21 mouse cellular contexts compared by ENCODE assay signal in genomic region chr10:37887961-37888360, GRCm38 (mm10).
DNase-seq lines count a peak whose midpoint lies in the region; ATAC-seq and TF ChIP-seq lines count a peak whose summit lies in the region.
"Had no signal": no experiment of that assay in that cellular context is flagged by ENCODE, and none has a peak within 500 bp of the region (broad histone marks: within the 10 kb centered on the region; RNA-seq: fewer than 3 reads in every experiment).

No protein-coding gene starts in this region.

- no peak for TF ChIP-seq POLR2A in embryonic fibroblast, embryonic 13.5 days (IDR thresholded peaks at IDR 0.05; ENCODE audit: low read depth, low read length)

- H3K4me1 ChIP-seq in kidney, embryonic 16.5 days (ENCODE audit: insufficient read depth, low read length): no peaks in the 10 kb centered on the region
- no peaks in the 10 kb centered on the region for H3K4me1 ChIP-seq in embryonic fibroblast, embryonic 13.5 days (ENCODE audit: control insufficient read depth, insufficient read depth, low read length)
- H3K4me1 ChIP-seq in heart, embryonic 10.5 days: no peaks in the 10 kb centered on the region
- H3K4me1 ChIP-seq: embryonic facial prominence, embryonic 13.5 days; midbrain, embryonic 10.5 days; neural tube, embryonic 13.5 days had no signal

- no peak overlapping the region for H3K27ac ChIP-seq in kidney, embryonic 16.5 days (ENCODE audit: low read length)
- H3K27ac ChIP-seq in embryonic fibroblast, embryonic 13.5 days (ENCODE audit: insufficient read depth, low read length): peak overlapping the region; percentile 52
- no peak overlapping the region for H3K27ac ChIP-seq in heart, embryonic 10.5 days
- H3K27ac ChIP-seq: embryonic facial prominence, embryonic 13.5 days; heart, embryonic 13.5 days; midbrain, embryonic 10.5 days; neural tube, embryonic 13.5 days had no signal

- no peak overlapping the region for H3K9ac ChIP-seq in kidney, embryonic 16.5 days (replicated peaks; ENCODE audit: low read length)
- H3K9ac ChIP-seq: embryonic facial prominence, embryonic 13.5 days; heart, embryonic 13.5 days; liver, postnatal 0 days; neural tube, embryonic 13.5 days had no signal

- 56% methylated on average over 1 of the region's 1 CpGs for WGBS in kidney, embryonic 16.5 days
- WGBS in heart, embryonic 10.5 days: 47% methylated on average over 1 of the region's 1 CpGs

- H3K4me2 ChIP-seq in kidney, embryonic 16.5 days (replicated peaks; ENCODE audit: low read depth, low read length): no peak overlapping the region
- H3K4me2 ChIP-seq: embryonic facial prominence, embryonic 13.5 days; heart, embryonic 13.5 days; neural tube, embryonic 13.5 days had no signal

- no peaks in the 10 kb centered on the region for H3K9me3 ChIP-seq in kidney, embryonic 16.5 days (ENCODE audit: low read length)
- H3K9me3 ChIP-seq in heart, embryonic 10.5 days: no peaks in the 10 kb centered on the region
- H3K9me3 ChIP-seq: embryonic facial prominence, embryonic 13.5 days; heart, embryonic 13.5 days; midbrain, embryonic 10.5 days; neural tube, embryonic 13.5 days had no signal

- no peaks in the 10 kb centered on the region for H3K36me3 ChIP-seq in kidney, embryonic 16.5 days (ENCODE audit: insufficient read depth, low read length)
- no peaks in the 10 kb centered on the region for H3K36me3 ChIP-seq in heart, embryonic 10.5 days
- H3K36me3 ChIP-seq: embryonic facial prominence, embryonic 13.5 days; heart, embryonic 13.5 days; midbrain, embryonic 10.5 days; neural tube, embryonic 13.5 days had no signal

- no peak for TF ChIP-seq CTCF in embryonic fibroblast, embryonic 13.5 days (IDR thresholded peaks at IDR 0.05; ENCODE audit: borderline replicate concordance, insufficient read depth, low read length)

- peak; percentile 3 for DNase-seq in kidney, adult 9 months
- peak; percentile 23 for DNase-seq in gastrocnemius, postnatal 14 days
- DNase-seq in lung, postnatal 25 days (ENCODE audit: low spot score): peak; percentile 34
- no peak for DNase-seq in heart, embryonic 10.5 days (ENCODE audit: low spot score)
- no peak for DNase-seq in thymus, adult 18-20 months
- DNase-seq: adrenal gland, postnatal 14 days; B cell, adult 2 months; cerebellum, adult 11-12 months; cerebellum, postnatal 36 days; heart, postnatal 36 days; layer of hippocampus, postnatal 36 days; liver; liver, postnatal 0 days; right cerebral cortex, postnatal 14 days; thymus, postnatal 4 days had no signal

- intact Hi-C loops in gastrocnemius, postnatal 14 days (cut with DNase I; ENCODE audit: low total_unique reads): no loop called here

- ATAC-seq in kidney, embryonic 16.5 days (ENCODE audit: low FRiP score, low TSS enrichment): no peak
- ATAC-seq: liver, postnatal 0 days had no signal

- H3K4me3 ChIP-seq in kidney, embryonic 16.5 days (ENCODE audit: low read length): no peak overlapping the region
- no peak overlapping the region for H3K4me3 ChIP-seq in embryonic fibroblast, embryonic 13.5 days (ENCODE audit: insufficient read depth, low read length)
- H3K4me3 ChIP-seq in heart, embryonic 10.5 days: no peak overlapping the region
- H3K4me3 ChIP-seq: embryonic facial prominence, embryonic 13.5 days; heart, embryonic 13.5 days; midbrain, embryonic 10.5 days; neural tube, embryonic 13.5 days had no signal

- H3K27me3 ChIP-seq in kidney, embryonic 16.5 days (ENCODE audit: insufficient read depth, low read length): no peaks in the 10 kb centered on the region
- no peaks in the 10 kb centered on the region for H3K27me3 ChIP-seq in heart, embryonic 10.5 days (ENCODE audit: insufficient read depth, poor library complexity, severe bottlenecking)
- H3K27me3 ChIP-seq: embryonic facial prominence, embryonic 13.5 days; heart, embryonic 13.5 days; neural tube, embryonic 13.5 days had no signal

Comparison
In these comparisons a context has a peak if more than half of its experiments do, and no peak if none do; other contexts are left out.
1. DNase-seq: peak in kidney, adult 9 months (single experiment), gastrocnemius, postnatal 14 days (single experiment) and lung, postnatal 25 days (single experiment); none in heart, embryonic 10.5 days (single experiment) and thymus, adult 18-20 months (0 of 2).